Mouse (Mus musculus): ENCODE results near the gene Ube2m. TPM values are rescaled to one million over a fixed set of nuclear protein-coding genes. Genes with fewer than 3 reads are reported as not detected.

Ube2m gene
- polyA plus RNA-seq, 1 experiment from 2014 or later = 157 TPM

DNA sequence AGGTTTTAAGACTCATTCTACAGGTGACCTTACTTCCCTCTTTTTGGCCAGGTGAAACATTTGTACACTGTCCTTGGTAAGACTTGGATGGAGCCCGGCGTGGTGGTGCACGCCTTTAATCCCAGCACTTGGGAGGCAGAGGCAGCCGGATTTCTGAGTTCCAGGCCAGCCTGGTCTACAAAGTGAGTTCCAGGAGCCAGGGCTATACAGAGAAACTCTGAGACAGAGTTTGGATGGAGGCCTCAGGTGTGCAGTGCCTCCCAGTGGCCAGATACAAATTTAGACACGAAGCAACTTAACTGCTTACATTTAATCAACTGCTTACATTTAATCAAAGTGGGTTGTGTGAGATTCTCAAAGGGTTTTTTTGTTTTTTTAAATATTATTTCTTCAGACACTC, 7.0 kb downstream of the Ube2m start:
- Histone ChIP-seq H3K4me1 (peaks cover 42% of the 10 kb centered on the region), H3K9me3 (no peaks in the 10 kb centered on the region), H3K27me3 (replicated peaks; ENCODE audit: low read depth, poor library complexity, severe bottlenecking) (no peaks in the 10 kb centered on the region), H3K4me3 (no peak overlapping the region), H3K36me3 (replicated peaks) (peaks cover 90% of the 10 kb centered on the region), H3K27ac (replicated peaks) (no peak overlapping the region)
- WGBS = 75% methylated on average over 5 of the region's 5 CpGs
- no peak for DNase-seq (ENCODE audit: low spot score)

GRCm38 (mm10) chr7:13028986-13029385, 9.1 kb downstream of the Ube2m start:
- H3K36me3 ChIP-seq (replicated peaks) = peaks cover 86% of the 10 kb centered on the region
- H3K27me3 ChIP-seq (replicated peaks; ENCODE audit: low read depth, poor library complexity, severe bottlenecking) = no peaks in the 10 kb centered on the region
- no peak for DNase-seq (ENCODE audit: low spot score)
- no peaks in the 10 kb centered on the region for H3K9me3 ChIP-seq
- H3K4me1 ChIP-seq = peaks cover 35% of the 10 kb centered on the region
- H3K27ac ChIP-seq (replicated peaks) = no peak overlapping the region
- no peak overlapping the region for H3K4me3 ChIP-seq
- WGBS = 96% methylated on average over 4 of the region's 4 CpGs

- WGBS = 26% methylated on average over 4 of the region's 4 CpGs
- Histone ChIP-seq H3K9me3 (no peaks in the 10 kb centered on the region), H3K27ac (replicated peaks) (peak overlapping the region; percentile 99), H3K27me3 (replicated peaks; ENCODE audit: low read depth, poor library complexity, severe bottlenecking) (no peaks in the 10 kb centered on the region), H3K36me3 (replicated peaks) (peaks cover 56% of the 10 kb centered on the region), H3K4me3 (peak overlapping the region; percentile 99), H3K4me1 (peaks cover 31% of the 10 kb centered on the region)
- DNase-seq (ENCODE audit: low spot score) = no peak
Observed at GRCm38 (mm10) chr7:13025511-13026112, 12.5 kb downstream of the Ube2m start.

DNA sequence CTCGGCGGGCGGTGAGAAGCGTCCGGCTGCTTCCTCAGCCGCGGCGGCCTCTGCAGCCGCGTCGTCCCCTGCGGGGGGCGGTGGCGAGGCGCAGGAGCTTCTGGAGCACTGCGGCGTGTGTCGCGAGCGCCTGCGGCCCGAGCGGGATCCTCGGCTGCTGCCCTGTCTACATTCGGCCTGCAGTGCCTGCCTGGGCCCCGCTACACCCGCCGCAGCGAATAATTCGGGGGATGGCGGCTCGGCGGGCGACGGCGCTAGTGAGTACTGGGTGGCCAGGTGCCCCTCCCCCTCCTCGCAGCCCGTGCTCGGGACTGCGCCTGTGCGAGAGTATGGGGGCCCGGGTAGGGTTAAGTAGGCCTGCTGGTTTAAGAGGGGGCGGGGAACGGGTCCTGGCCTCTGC, 13.3 kb downstream of the Ube2m start:
- Histone ChIP-seq H3K9me3 (no peaks in the 10 kb centered on the region), H3K4me1 (peaks cover 31% of the 10 kb centered on the region), H3K27ac (replicated peaks) (peak overlapping the region; percentile 99), H3K27me3 (replicated peaks; ENCODE audit: low read depth, poor library complexity, severe bottlenecking) (no peaks in the 10 kb centered on the region), H3K36me3 (replicated peaks) (peaks cover 48% of the 10 kb centered on the region), H3K4me3 (peak overlapping the region; percentile 99)
- peak; percentile 88 for DNase-seq (ENCODE audit: low spot score)
- under 1% methylated on average over 44 of the region's 44 CpGs for WGBS

GRCm38 (mm10) chr7:13023928-13024731, 13.9 kb downstream of the Ube2m start:
- peak; percentile 98 for DNase-seq (ENCODE audit: low spot score)
- peaks cover 31% of the 10 kb centered on the region for H3K4me1 ChIP-seq
- H3K4me3 ChIP-seq = peak overlapping the region; percentile 99
- no peaks in the 10 kb centered on the region for H3K9me3 ChIP-seq
- peaks cover 41% of the 10 kb centered on the region for H3K36me3 ChIP-seq (replicated peaks)
- WGBS = under 1% methylated on average over 86 of the region's 95 CpGs
- H3K27me3 ChIP-seq (replicated peaks; ENCODE audit: low read depth, poor library complexity, severe bottlenecking) = no peaks in the 10 kb centered on the region
- H3K27ac ChIP-seq (replicated peaks) = peak overlapping the region; percentile 99

GRCm38 (mm10) chr7:13022773-13023535, 15.1 kb downstream of the Ube2m start:
- WGBS = 4% methylated on average over 31 of the region's 31 CpGs

DNA sequence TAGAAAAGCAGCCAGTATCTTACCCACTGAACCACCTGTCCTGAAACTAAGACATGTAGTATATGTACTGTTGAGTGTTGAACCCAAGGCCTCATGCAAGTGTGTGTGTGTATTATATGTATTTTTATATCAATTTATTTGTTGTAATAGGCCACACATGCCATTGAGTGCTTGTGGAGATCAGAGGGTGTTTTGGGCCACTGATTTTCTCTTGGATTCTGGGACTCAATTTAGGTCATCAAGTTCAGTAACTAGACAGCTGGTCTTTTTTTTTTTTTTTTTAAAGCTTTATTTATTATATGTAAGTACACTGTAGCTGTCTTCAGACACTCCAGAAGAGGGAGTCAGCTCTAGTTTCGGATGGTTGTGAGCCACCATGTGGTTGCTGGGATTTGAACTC, 22.9 kb downstream of the Ube2m start:
- no peak for DNase-seq (ENCODE audit: low spot score)
- H3K27me3 ChIP-seq (replicated peaks; ENCODE audit: low read depth, poor library complexity, severe bottlenecking) = no peaks in the 10 kb centered on the region
- 91% methylated on average over 1 of the region's 1 CpGs for WGBS

More at GRCm38 (mm10) chr7:13022773-13023535, 15.1 kb downstream of the Ube2m start:
- Histone ChIP-seq H3K36me3 (replicated peaks) (peaks cover 30% of the 10 kb centered on the region), H3K27ac (replicated peaks) (peak overlapping the region; percentile 99), H3K4me3 (peak overlapping the region; percentile 99), H3K27me3 (replicated peaks; ENCODE audit: low read depth, poor library complexity, severe bottlenecking) (no peaks in the 10 kb centered on the region), H3K4me1 (peaks cover 31% of the 10 kb centered on the region), H3K9me3 (no peaks in the 10 kb centered on the region)
- peak; percentile 95 for DNase-seq (ENCODE audit: low spot score)

DNA sequence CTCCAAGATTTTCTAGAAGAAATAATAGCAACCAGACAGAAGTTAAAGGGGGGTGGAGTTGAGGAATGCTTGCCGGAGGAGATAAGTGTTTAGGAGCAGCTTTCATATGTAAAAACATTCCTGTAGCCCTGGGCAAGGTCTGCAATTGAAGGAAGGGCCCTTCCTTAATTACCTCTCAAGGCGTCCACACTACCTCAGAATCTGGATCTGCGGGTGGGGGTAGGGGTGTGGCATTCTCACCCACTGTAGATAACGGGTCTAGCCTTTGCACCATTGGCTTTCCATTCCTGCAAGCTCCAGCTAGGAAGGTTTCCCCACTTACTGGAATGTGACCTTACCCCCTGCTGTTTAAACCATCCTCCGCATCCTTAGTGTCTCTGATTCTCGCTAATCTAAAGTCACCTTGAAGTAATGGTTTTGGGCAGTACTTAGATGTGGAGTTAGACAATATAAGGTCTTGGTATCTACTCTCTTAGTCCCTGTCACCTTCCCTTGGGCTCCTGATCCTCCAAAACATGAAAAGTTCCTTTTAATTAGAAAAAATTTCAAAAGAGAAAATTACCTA, 23.7 kb downstream of the Ube2m start:
- no peak overlapping the region for H3K4me3 ChIP-seq
- DNase-seq (ENCODE audit: low spot score) = no peak
- H3K4me1 ChIP-seq = peaks cover 7% of the 10 kb centered on the region
- no peaks in the 10 kb centered on the region for H3K27me3 ChIP-seq (replicated peaks; ENCODE audit: low read depth, poor library complexity, severe bottlenecking)
- H3K36me3 ChIP-seq (replicated peaks) = no peaks in the 10 kb centered on the region
- 35% methylated on average over 6 of the region's 6 CpGs for WGBS
- no peaks in the 10 kb centered on the region for H3K9me3 ChIP-seq
- H3K27ac ChIP-seq (replicated peaks) = no peak overlapping the region

More for the DNA sequence above, 22.9 kb downstream of the Ube2m start:
- peaks cover 5% of the 10 kb centered on the region for H3K4me1 ChIP-seq
- H3K36me3 ChIP-seq (replicated peaks) = no peaks in the 10 kb centered on the region
- no peaks in the 10 kb centered on the region for H3K9me3 ChIP-seq
- H3K27ac ChIP-seq (replicated peaks) = no peak overlapping the region
- no peak overlapping the region for H3K4me3 ChIP-seq

- H3K27ac ChIP-seq (replicated peaks) = no peak overlapping the region
- H3K4me1 ChIP-seq = peaks cover 10% of the 10 kb centered on the region
- WGBS = 60% methylated on average over 4 of the region's 4 CpGs
- H3K27me3 ChIP-seq (replicated peaks; ENCODE audit: low read depth, poor library complexity, severe bottlenecking) = peaks cover under 1% of the 10 kb centered on the region; the same call in 1 of the 2 replicates
- no peak for DNase-seq (ENCODE audit: low spot score)
- H3K36me3 ChIP-seq (replicated peaks) = no peaks in the 10 kb centered on the region
- no peak overlapping the region for H3K4me3 ChIP-seq
- no peaks in the 10 kb centered on the region for H3K9me3 ChIP-seq
Observed at GRCm38 (mm10) chr7:13013671-13014070, 24.4 kb downstream of the Ube2m start.

- 19% methylated on average over 26 of the region's 26 CpGs for WGBS
- Histone ChIP-seq H3K36me3 (replicated peaks) (peaks cover 27% of the 10 kb centered on the region), H3K4me1 (peaks cover 27% of the 10 kb centered on the region)
Observed at GRCm38 (mm10) chr7:13010005-13010908, 27.8 kb downstream of the Ube2m start, which contains the start of gene Zbtb45. TSS of gene Zbtb45 (minus strand) at chr7:13010034.

DNA sequence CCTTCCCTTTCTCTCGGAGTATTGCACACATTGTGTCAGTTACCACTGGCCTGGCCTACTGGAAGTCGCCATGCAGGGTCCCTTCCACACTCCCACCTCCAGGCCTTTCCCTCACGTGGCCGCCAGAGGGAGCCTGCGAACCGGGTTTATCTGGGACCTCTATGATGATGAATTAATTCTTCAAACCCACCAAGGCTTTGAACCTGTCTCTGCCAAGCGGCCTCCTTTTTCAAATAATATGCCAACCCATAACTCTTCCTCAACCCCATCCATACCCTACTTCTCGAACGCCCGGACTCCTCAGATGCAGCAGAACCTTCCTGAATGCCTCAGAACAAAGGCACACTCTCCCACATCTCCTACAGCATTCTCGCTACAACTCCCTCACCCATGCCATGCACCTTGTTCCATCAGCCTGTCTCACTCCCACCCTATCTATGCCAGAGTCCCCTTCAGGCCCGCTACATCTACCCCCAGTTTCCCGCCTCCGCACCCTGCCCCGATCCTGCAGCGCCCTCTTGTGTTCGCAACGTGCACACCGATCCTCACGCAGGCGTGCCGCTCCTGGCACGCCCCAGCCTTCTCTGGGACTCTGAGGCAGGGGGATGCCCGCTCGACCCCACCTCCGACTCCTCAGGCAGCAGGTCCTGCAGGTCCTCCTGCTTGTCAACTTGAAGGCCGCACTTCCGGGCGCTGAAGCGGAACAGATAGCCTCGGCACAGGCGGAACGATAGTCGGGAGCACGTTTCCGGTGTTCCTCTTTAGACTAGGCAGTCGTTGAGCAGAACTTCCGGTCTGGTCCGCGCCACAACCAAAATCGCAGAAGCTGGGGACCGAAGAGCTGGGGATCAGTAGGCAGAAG, 28.7 kb downstream of the Ube2m start:
- WGBS = under 1% methylated on average over 42 of the region's 42 CpGs
- Histone ChIP-seq H3K4me1 (peaks cover 27% of the 10 kb centered on the region), H3K9me3 (peaks cover 5% of the 10 kb centered on the region; the same call in 1 of the 2 replicates)

More at GRCm38 (mm10) chr7:13010005-13010908, 27.8 kb downstream of the Ube2m start, which contains the start of gene Zbtb45:
- Histone ChIP-seq H3K27ac (replicated peaks) (peak within 1 kb of the TSS; percentile 95), H3K9me3 (peaks cover 5% of the 10 kb centered on the region; the same call in 1 of the 2 replicates), H3K4me3 (peak within 1 kb of the TSS; percentile 75), H3K27me3 (replicated peaks; ENCODE audit: low read depth, poor library complexity, severe bottlenecking) (peaks cover 27% of the 10 kb centered on the region)
- peak; percentile 26 for DNase-seq (ENCODE audit: low spot score)

More for the DNA sequence above, 28.7 kb downstream of the Ube2m start:
- peaks cover 35% of the 10 kb centered on the region for H3K36me3 ChIP-seq (replicated peaks)
- H3K27ac ChIP-seq (replicated peaks) = peak overlapping the region; percentile 95
- DNase-seq (ENCODE audit: low spot score) = peak; percentile 97
- H3K27me3 ChIP-seq (replicated peaks; ENCODE audit: low read depth, poor library complexity, severe bottlenecking) = peaks cover 27% of the 10 kb centered on the region
- peak overlapping the region; percentile 75 for H3K4me3 ChIP-seq
